Mouse (Mus musculus) small intestine, adult 2 months (tissue): ENCODE data around the gene Ivl.

Experiments used
- CTCF ChIP-seq: fragments of 200-500 bp; IDR thresholded peaks from 2 replicates; pipeline ENCODE4 v1.5.1; 2012; ENCODE audit warnings: low read depth, mild to moderate bottlenecking, control low read depth, inconsistent platforms, low read length, moderate library complexity, mixed read lengths; ENCODE audit not compliant: insufficient replicate concordance, insufficient read length; ENCODE audit errors: extremely low read depth
- POLR2A ChIP-seq: fragments of 200-500 bp; IDR thresholded peaks from 2 replicates; pipeline ENCODE4 v1.6.1; 2012; ENCODE audit warnings: low read depth, mild to moderate bottlenecking, control low read depth, inconsistent platforms, low read length, moderate library complexity

GRCm38 (mm10) chr3:92573449-92574041 lies at the start of gene Ivl:
- TF ChIP-seq CTCF (no peak), POLR2A (no peak)
